Comparison of ENCODE assay signal across 7 mouse cellular contexts in genomic region chr4:45084021-45084894, GRCm38 (mm10). TPM values are rescaled to one million over a fixed set of nuclear protein-coding genes. Genes with fewer than 3 reads are reported as not detected.
DNase-seq lines count a peak whose midpoint lies in the region; ATAC-seq lines count a peak whose summit lies in the region.

Fbxo10 (minus strand) TSS chr4:45084604.

- DNase-seq in adrenal gland, adult 8-10 months = peak; percentile 88
- peak; percentile 90 for DNase-seq in embryo, embryonic 11.5 days (ENCODE audit: low read depth, low spot score)
- DNase-seq in gastrocnemius, postnatal 4 days (ENCODE audit: low spot score in 2 of 2) = peak; percentile 95 to 96
- peak; percentile 96 for DNase-seq in limb, embryonic 10.5 days (ENCODE audit: low spot score)
- peak; percentile 86 for DNase-seq in spleen, adult 12 weeks (ENCODE audit: low spot score)

- H3K4me3 ChIP-seq in intestine, embryonic 16.5 days (ENCODE audit: low read length) = peak within 1 kb of the TSS; percentile 89
- H3K4me3 ChIP-seq in limb, embryonic 10.5 days = peak within 1 kb of the TSS; percentile 94
- peak within 1 kb of the TSS; percentile 93 for H3K4me3 ChIP-seq in midbrain, embryonic 13.5 days (replicated peaks)

- no peaks in the 10 kb centered on the region for H3K9me3 ChIP-seq in intestine, embryonic 16.5 days (ENCODE audit: control insufficient read depth, low read length)
- no peaks in the 10 kb centered on the region for H3K9me3 ChIP-seq in limb, embryonic 10.5 days (replicated peaks)
- no peaks in the 10 kb centered on the region for H3K9me3 ChIP-seq in midbrain, embryonic 13.5 days

- ATAC-seq in intestine, embryonic 16.5 days = peak; percentile 96
- ATAC-seq in midbrain, embryonic 13.5 days = peak; percentile 94

- peak within 1 kb of the TSS; percentile 81 for H3K27ac ChIP-seq in intestine, embryonic 16.5 days (ENCODE audit: low read length)
- peak within 1 kb of the TSS; percentile 94 for H3K27ac ChIP-seq in limb, embryonic 10.5 days
- H3K27ac ChIP-seq in midbrain, embryonic 13.5 days = peak within 1 kb of the TSS; percentile 80

- H3K27me3 ChIP-seq in intestine, embryonic 16.5 days (replicated peaks; ENCODE audit: control insufficient read depth, insufficient read depth, low read length) = no peaks in the 10 kb centered on the region
- no peaks in the 10 kb centered on the region for H3K27me3 ChIP-seq in limb, embryonic 10.5 days (ENCODE audit: low read depth, poor library complexity, severe bottlenecking)
- H3K27me3 ChIP-seq in midbrain, embryonic 13.5 days = no peaks in the 10 kb centered on the region

- H3K9ac ChIP-seq in intestine, embryonic 16.5 days (ENCODE audit: low read depth, low read length) = peak within 1 kb of the TSS; percentile 94
- H3K9ac ChIP-seq in midbrain, embryonic 13.5 days (replicated peaks) = peak within 1 kb of the TSS; percentile 91

- H3K36me3 ChIP-seq in intestine, embryonic 16.5 days (ENCODE audit: control insufficient read depth, insufficient read depth, low read length) = no peaks in the 10 kb centered on the region
- H3K36me3 ChIP-seq in limb, embryonic 10.5 days = 0 out of 2 replicates have a peak, but pooled peaks cover 4% of the 10 kb centered on the region
- H3K36me3 ChIP-seq in midbrain, embryonic 13.5 days = no peaks in the 10 kb centered on the region

- peak within 1 kb of the TSS; percentile 92 for H3K4me2 ChIP-seq in intestine, embryonic 16.5 days (ENCODE audit: low read depth, low read length)
- H3K4me2 ChIP-seq in midbrain, embryonic 13.5 days (replicated peaks) = peak within 1 kb of the TSS; percentile 71

- peaks cover 11% of the 10 kb centered on the region for H3K4me1 ChIP-seq in intestine, embryonic 16.5 days (ENCODE audit: control insufficient read depth, insufficient read depth, low read length)
- peaks cover 18% of the 10 kb centered on the region for H3K4me1 ChIP-seq in limb, embryonic 10.5 days
- H3K4me1 ChIP-seq in midbrain, embryonic 13.5 days (replicated peaks) = peaks cover 20% of the 10 kb centered on the region

- WGBS in intestine, embryonic 16.5 days = under 1% methylated on average over 76 of the region's 77 CpGs
- WGBS in limb, embryonic 10.5 days = under 1% methylated on average over 76 of the region's 77 CpGs
- under 1% methylated on average over 61 of the region's 77 CpGs for WGBS in midbrain, embryonic 13.5 days

RNA-seq across cellular contexts. Expression of gene Fbxo10, which starts in this region (rescaled TPM):
- total RNA-seq in adrenal gland, adult 8-10 months (2022) = 10 to 100 TPM; 11.6 to 19.8 (median 15.7) TPM
- 10 to 100 TPM; 16.0 to 16.8 TPM for total RNA-seq in gastrocnemius, postnatal 4 days (2021)
- polyA plus RNA-seq in intestine, embryonic 16.5 days (2015; fragmentation: Nextera tagmentation; extraction: Ambion mirVana) = 7.9 and 8.2 TPM in 2 replicates
- polyA plus RNA-seq in limb, embryonic 10.5 days (2016; fragmentation: Nextera tagmentation; extraction: Ambion mirVana) = 13.7 and 17.9 TPM in 2 replicates
- polyA plus RNA-seq in midbrain, embryonic 13.5 days (2015; fragmentation: Nextera tagmentation; extraction: Ambion mirVana) = 14.2 and 14.5 TPM in 2 replicates

Comparison
In these comparisons a context has a peak if more than half of its experiments do, and no peak if none do; other contexts are left out.
1. Peak in every context shown above with its lines: DNase-seq, ATAC-seq, H3K4me3 ChIP-seq and H3K27ac ChIP-seq.